Mouse (Mus musculus): Measurements from ENCODE around the gene Schip1.

DNA sequence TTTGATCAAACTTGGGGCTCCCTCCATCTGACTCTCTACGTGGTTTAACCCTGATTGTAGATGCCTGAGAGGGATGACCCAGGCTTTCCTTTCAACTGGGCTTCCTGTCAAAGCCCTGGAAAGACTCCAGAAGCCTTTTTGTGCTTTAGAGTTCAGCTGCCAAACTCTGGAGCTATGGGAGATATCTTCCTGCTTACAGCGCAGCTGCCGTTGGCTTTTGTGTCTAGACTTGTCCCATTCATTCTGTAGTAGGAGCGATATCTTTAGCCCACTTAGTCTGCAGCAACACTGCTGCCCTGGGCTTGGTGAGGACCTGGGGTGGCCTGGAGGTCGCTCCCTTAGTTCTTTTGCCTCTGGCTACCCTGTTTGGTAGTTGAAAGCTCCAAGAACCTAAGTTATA is 56.7 kb downstream of the Schip1 start:
- no peak for TF ChIP-seq CTCF (IDR thresholded peaks at IDR 0.05; ENCODE audit: control insufficient read depth, insufficient read depth, insufficient replicate concordance, low read depth, low read length)
- TF ChIP-seq POLR2A (IDR thresholded peaks at IDR 0.05; ENCODE audit: control insufficient read depth, low read depth, low read length): no peak

All from testis, adult 2 months (tissue).